Mouse (Mus musculus) heart, embryonic 10.5 days (tissue): ENCODE data around the gene Nme7. TPM values are rescaled to one million over a fixed set of nuclear protein-coding genes. Genes with fewer than 3 reads are reported as not detected.

Source experiments
- DNase-seq: peaks from one replicate; pipeline ENCODE4 v3.0.0-alpha.2; 2017; ENCODE audit warnings: low spot score
- H3K27ac ChIP-seq: fragments of 300-500 bp; sonication (generic); 2 replicates; pipeline ENCODE4 v1.5.1; 2016; ENCODE audit warnings: mild to moderate bottlenecking
- H3K27me3 ChIP-seq: fragments of 300-500 bp; sonication (generic); 2 replicates; pipeline ENCODE4 v1.6.1; 2016; ENCODE audit warnings: mild to moderate bottlenecking; ENCODE audit not compliant: poor library complexity, insufficient read depth, severe bottlenecking
- H3K36me3 ChIP-seq: fragments of 300-500 bp; sonication (generic); 2 replicates; pipeline ENCODE4 v1.6.1; 2016; ENCODE audit warnings: mild to moderate bottlenecking, moderate library complexity
- H3K4me1 ChIP-seq: fragments of 300-500 bp; sonication (generic); 2 replicates; pipeline ENCODE4 v1.6.1; 2016; ENCODE audit warnings: mild to moderate bottlenecking
- H3K4me3 ChIP-seq: fragments of 300-500 bp; sonication (generic); 2 replicates; pipeline ENCODE4 v1.5.1; 2016; ENCODE audit warnings: mild to moderate bottlenecking, moderate library complexity
- H3K9me3 ChIP-seq: fragments of 300-500 bp; sonication (generic); 2 replicates; pipeline ENCODE4 v1.6.1; 2016; ENCODE audit warnings: mild to moderate bottlenecking, moderate library complexity
- whole genome bisulfite sequencing: fragments of 180-500 bp; shearing (Covaris S2); methylation state at CpG from one replicate; pipeline ENCODE4 v1.1.7; 2016; 5-methylcytosine and 5-hydroxymethylcytosine counted together
- polyA plus RNA-seq: library from polyadenylated mRNA; unstranded; fragments of >200 nt; fragmentation: Nextera tagmentation; extraction: Ambion mirVana; gene quantifications from 2 replicates; pipeline ENCODE4 v1.2.1, GENCODE M21; 2016

The Nme7 gene
- polyA plus RNA-seq, 1 experiment from 2014 or later: 27.4 TPM

GRCm38 (mm10) chr1:164459127-164459905, 155.4 kb downstream of the Nme7 start:
- no peak for DNase-seq
- Histone ChIP-seq H3K4me3 (peak overlapping the region; percentile 83), H3K9me3 (no peaks in the 10 kb centered on the region), H3K36me3 (no peaks in the 10 kb centered on the region; the same call in 1 of the 2 replicates), H3K27ac (peak overlapping the region; percentile 94), H3K4me1 (peaks cover 44% of the 10 kb centered on the region), H3K27me3 (peaks cover 40% of the 10 kb centered on the region)
- WGBS: 46% methylated on average over 12 of the region's 12 CpGs

GRCm38 (mm10) chr1:164460921-164461697, 157.2 kb downstream of the Nme7 start:
- peaks cover 35% of the 10 kb centered on the region for H3K27me3 ChIP-seq
- H3K4me3 ChIP-seq: peak overlapping the region; percentile 36
- H3K27ac ChIP-seq: peak overlapping the region; percentile 80
- peaks cover 37% of the 10 kb centered on the region for H3K4me1 ChIP-seq
- no peaks in the 10 kb centered on the region for H3K36me3 ChIP-seq
- WGBS: 71% methylated on average over 13 of the region's 13 CpGs
- no peaks in the 10 kb centered on the region for H3K9me3 ChIP-seq
- DNase-seq: no peak

GRCm38 (mm10) chr1:164461726-164462125, 157.8 kb downstream of the Nme7 start:
- H3K27ac ChIP-seq: peak overlapping the region; percentile 80
- peak overlapping the region; percentile 36 for H3K4me3 ChIP-seq
- H3K36me3 ChIP-seq: no peaks in the 10 kb centered on the region
- peaks cover 37% of the 10 kb centered on the region for H3K4me1 ChIP-seq
- H3K9me3 ChIP-seq: no peaks in the 10 kb centered on the region
- WGBS: 22% methylated on average over 10 of the region's 10 CpGs
- H3K27me3 ChIP-seq: peaks cover 29% of the 10 kb centered on the region
- no peak for DNase-seq

DNA sequence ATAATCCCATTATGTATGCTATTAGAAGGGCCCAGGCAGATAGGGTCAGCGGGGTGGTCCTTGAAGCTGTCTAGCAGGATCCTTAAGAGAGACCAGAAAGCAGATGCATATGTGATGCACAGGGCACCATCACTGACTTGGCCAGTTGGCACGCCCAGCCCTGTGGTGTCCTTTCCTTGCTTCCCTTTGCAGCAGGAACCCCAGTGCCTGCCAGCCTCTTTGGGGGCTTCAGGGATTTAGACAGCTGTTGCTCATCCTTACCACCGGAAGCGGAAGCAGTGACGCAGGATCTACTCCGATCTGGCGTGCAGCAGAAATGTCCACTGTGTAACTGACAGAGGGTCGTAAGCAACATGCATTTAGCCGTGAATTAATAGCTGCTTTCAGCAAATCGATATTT, 163.5 kb downstream of the Nme7 start:
- DNase-seq: peak; percentile 68
- Histone ChIP-seq H3K27me3 (no peaks in the 10 kb centered on the region), H3K36me3 (no peaks in the 10 kb centered on the region), H3K4me3 (no peak overlapping the region), H3K9me3 (no peaks in the 10 kb centered on the region), H3K4me1 (peaks cover 9% of the 10 kb centered on the region; the same call in 1 of the 2 replicates), H3K27ac (no peak overlapping the region)
- WGBS: 92% methylated on average over 10 of the region's 10 CpGs

- H3K9me3 ChIP-seq: no peaks in the 10 kb centered on the region
- no peak for DNase-seq
- peaks cover 10% of the 10 kb centered on the region; the same call in 1 of the 2 replicates for H3K4me1 ChIP-seq
- H3K36me3 ChIP-seq: no peaks in the 10 kb centered on the region
- 87% methylated on average over 8 of the region's 8 CpGs for WGBS
- H3K27ac ChIP-seq: no peak overlapping the region
- no peak overlapping the region for H3K4me3 ChIP-seq
- H3K27me3 ChIP-seq: no peaks in the 10 kb centered on the region
Measured at GRCm38 (mm10) chr1:164468329-164468728, 164.4 kb downstream of the Nme7 start.

GRCm38 (mm10) chr1:164470985-164471384, 167.1 kb downstream of the Nme7 start:
- no peaks in the 10 kb centered on the region for H3K36me3 ChIP-seq
- H3K4me3 ChIP-seq: no peak overlapping the region
- 78% methylated on average over 6 of the region's 6 CpGs for WGBS
- no peaks in the 10 kb centered on the region for H3K27me3 ChIP-seq
- H3K4me1 ChIP-seq: peaks cover 36% of the 10 kb centered on the region
- no peak for DNase-seq
- no peak overlapping the region for H3K27ac ChIP-seq
- H3K9me3 ChIP-seq: no peaks in the 10 kb centered on the region

DNA sequence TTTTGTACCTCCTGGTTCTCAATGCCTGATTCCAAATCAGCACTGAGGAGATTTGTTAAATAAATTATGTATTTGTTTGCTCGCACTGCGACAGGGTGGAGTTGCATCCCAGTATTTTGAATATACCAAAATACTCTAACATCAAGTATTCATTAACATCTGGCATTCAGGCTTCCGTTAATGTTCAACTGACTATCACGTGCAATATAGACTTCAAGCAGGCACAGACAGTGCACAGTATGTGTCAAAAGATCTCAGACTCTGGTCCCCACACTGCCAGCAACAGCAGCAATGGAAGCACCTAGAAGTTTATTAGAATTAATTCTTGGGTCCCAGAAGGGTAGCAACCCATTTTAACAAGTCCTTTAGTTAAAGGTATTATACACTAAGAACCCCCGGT, 167.7 kb downstream of the Nme7 start:
- 94% methylated on average over 5 of the region's 5 CpGs for WGBS

GRCm38 (mm10) chr1:164473398-164473797, 169.5 kb downstream of the Nme7 start:
- no peaks in the 10 kb centered on the region for H3K36me3 ChIP-seq
- peaks cover 37% of the 10 kb centered on the region for H3K4me1 ChIP-seq
- H3K27me3 ChIP-seq: no peaks in the 10 kb centered on the region
- H3K9me3 ChIP-seq: no peaks in the 10 kb centered on the region
- H3K27ac ChIP-seq: 0 out of 2 replicates have a peak overlapping the region, but pooled peaks have one; percentile 83
- 91% methylated on average over 7 of the region's 7 CpGs for WGBS
- H3K4me3 ChIP-seq: no peak overlapping the region
- DNase-seq: no peak

More for the DNA sequence above, 167.7 kb downstream of the Nme7 start:
- H3K9me3 ChIP-seq: no peaks in the 10 kb centered on the region
- H3K27ac ChIP-seq: no peak overlapping the region
- peaks cover 37% of the 10 kb centered on the region for H3K4me1 ChIP-seq
- DNase-seq: no peak
- no peak overlapping the region for H3K4me3 ChIP-seq
- no peaks in the 10 kb centered on the region for H3K36me3 ChIP-seq
- no peaks in the 10 kb centered on the region for H3K27me3 ChIP-seq

DNA sequence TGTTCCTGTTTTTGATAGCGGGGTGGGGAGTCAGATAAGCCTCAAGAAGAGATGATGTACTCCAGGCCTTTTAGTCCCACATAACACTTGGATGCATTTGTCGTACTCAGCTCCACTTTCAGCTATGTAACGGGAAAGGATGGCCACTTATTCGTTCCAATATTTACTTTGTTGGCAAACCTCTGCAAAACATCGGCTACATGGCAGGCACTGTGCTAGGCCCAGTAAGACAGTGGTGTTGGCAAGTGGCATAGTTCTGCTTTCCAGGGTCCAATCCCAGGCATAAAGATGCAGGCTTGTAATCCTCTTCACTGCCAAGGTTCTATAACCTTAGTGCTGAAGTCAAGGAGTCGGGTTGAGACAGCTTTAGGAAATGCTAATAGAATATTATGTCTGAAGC, 170.4 kb downstream of the Nme7 start:
- H3K9me3 ChIP-seq: no peaks in the 10 kb centered on the region
- 51% methylated on average over 6 of the region's 6 CpGs for WGBS
- H3K27ac ChIP-seq: peak overlapping the region; percentile 83
- DNase-seq: no peak
- no peak overlapping the region for H3K4me3 ChIP-seq
- no peaks in the 10 kb centered on the region for H3K36me3 ChIP-seq
- peaks cover 32% of the 10 kb centered on the region for H3K4me1 ChIP-seq
- H3K27me3 ChIP-seq: no peaks in the 10 kb centered on the region

DNA sequence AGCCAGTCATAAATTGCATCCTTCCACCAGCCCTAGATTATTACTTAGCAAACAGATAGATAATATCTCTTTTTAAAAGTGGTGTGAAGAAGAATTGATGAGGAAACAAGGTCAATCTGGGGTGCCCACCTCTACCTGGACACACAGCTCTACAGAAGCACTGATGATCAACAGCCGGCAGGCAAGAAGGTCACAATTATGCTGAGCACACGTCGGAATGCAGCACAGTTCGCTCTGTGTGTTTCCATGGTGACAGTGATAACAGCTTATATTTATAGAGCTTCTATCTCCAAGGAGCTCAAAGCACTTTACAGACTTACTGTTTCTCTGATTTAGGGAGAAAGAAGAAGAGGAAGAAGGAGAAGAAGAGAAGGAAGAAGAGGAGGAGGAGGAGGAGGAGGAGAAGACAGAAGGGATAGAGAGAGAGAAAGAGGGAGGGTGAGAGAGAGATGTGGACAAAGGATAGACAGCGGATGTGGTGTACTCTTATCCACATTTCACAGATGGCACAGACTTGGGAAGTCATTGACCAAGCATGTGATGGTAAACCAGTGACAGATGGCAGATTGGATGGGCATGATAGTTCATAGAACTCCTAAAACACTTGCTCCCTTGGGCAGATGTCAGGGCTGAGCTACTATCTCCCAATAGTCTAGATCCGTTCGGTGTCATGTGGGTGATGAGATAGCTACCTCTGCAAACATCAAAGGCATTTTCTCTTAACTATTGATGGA, 171.0 kb downstream of the Nme7 start:
- no peak for DNase-seq
- H3K27ac ChIP-seq: peak overlapping the region; percentile 83
- WGBS: 32% methylated on average over 7 of the region's 7 CpGs

GRCm38 (mm10) chr1:164475895-164476294, 172.0 kb downstream of the Nme7 start:
- whole genome bisulfite sequencing: 89% methylated on average over 4 of the region's 4 CpGs

More for the DNA sequence above, 171.0 kb downstream of the Nme7 start:
- Histone ChIP-seq H3K9me3 (no peaks in the 10 kb centered on the region), H3K4me1 (peaks cover 32% of the 10 kb centered on the region), H3K4me3 (peak overlapping the region; percentile 22), H3K36me3 (no peaks in the 10 kb centered on the region), H3K27me3 (no peaks in the 10 kb centered on the region)

GRCm38 (mm10) chr1:164480755-164481644, 177.1 kb downstream of the Nme7 start:
- Histone ChIP-seq H3K9me3 (no peaks in the 10 kb centered on the region), H3K4me1 (peaks cover 5% of the 10 kb centered on the region), H3K27ac (no peak overlapping the region), H3K36me3 (no peaks in the 10 kb centered on the region), H3K4me3 (no peak overlapping the region), H3K27me3 (no peaks in the 10 kb centered on the region)
- DNase-seq: no peak
- 84% methylated on average over 5 of the region's 5 CpGs for WGBS

More at GRCm38 (mm10) chr1:164475895-164476294, 172.0 kb downstream of the Nme7 start:
- Histone ChIP-seq H3K27me3 (no peaks in the 10 kb centered on the region), H3K27ac (peak overlapping the region; percentile 83), H3K9me3 (no peaks in the 10 kb centered on the region), H3K4me1 (peaks cover 30% of the 10 kb centered on the region), H3K4me3 (no peak overlapping the region), H3K36me3 (no peaks in the 10 kb centered on the region)
- no peak for DNase-seq
